Mouse (Mus musculus) C3H10T1/2 (cell line): Measurements from ENCODE around the gene Rps23. TPM values are rescaled to one million over a fixed set of nuclear protein-coding genes. Genes with fewer than 3 reads are reported as not detected.

ENCODE experiments used
- polyA plus RNA-seq, 2 experiments: library from polyadenylated mRNA; unstranded; fragments of >200 nt; fragmentation: generic; extraction: Trizol; gene quantifications; one replicate each; pipeline ENCODE4 v1.2.1; 2012; ENCODE audit warnings: missing spikeins in 2 of 2

The Rps23 gene
- 1,000 to 10,000 TPM; 2,092 to 3,536 TPM for polyA plus RNA-seq

GRCm38 (mm10) chr13:90922751-90923612, at the start of gene Rps23:
Gene Rps23 (plus strand): TSS chr13:90922958.

GRCm38 (mm10) chr13:90905176-90905575, 17.6 kb upstream of the Rps23 start, which contains the start of gene Atp6ap1l:
Gene Atp6ap1l (minus strand): TSS chr13:90905355.

Other genes with a start within 250 kb of the Rps23 start
- gene Atp6ap1l, start 17.6 kb upstream of the Rps23 start, polyA plus RNA-seq = not detected